Mouse (Mus musculus) spleen, postnatal 4 days (tissue): Measurements from ENCODE around the gene Mtmr12.

ENCODE experiments used
- DNase-seq, 2 experiments: peaks; one replicate each; pipeline ENCODE4 v3.0.0; 2022; ENCODE audit warnings: low spot score in 2 of 2

Gene Mtmr12

DNA sequence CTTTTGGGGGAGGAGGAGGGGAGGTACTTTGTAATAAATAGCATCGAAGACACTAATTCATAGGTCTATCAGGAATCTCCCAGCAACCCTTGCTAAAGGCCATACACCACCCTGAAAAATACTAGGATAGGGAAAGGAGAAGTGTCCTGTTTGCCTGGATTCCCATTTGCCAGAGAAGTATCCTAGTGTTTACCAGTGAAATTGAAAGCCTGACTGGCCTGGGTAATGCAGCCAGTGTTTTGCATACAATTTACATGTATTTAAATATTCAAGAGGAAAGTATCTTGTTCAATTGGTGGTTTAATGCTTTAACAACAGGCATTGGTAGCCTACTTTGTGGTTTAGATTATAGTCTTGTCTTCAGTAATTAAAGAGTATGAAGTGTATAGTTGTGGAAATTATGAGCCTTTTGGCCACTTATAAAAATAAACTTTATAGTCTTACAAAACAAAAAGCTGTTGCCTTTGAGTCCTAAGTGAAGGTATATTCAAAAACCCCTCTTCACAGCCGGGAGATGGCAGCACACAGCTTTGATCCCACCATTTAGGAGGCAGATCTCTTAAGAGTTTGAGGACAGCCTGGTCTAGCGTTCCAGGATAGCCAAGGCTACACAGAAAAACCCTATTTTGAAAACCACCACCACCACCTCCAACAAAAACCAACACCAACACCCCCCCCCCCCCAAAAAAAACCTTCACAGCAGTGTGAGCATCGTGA, 69.4 kb downstream of the Mtmr12 start:
- DNase-seq, result no peak

DNA sequence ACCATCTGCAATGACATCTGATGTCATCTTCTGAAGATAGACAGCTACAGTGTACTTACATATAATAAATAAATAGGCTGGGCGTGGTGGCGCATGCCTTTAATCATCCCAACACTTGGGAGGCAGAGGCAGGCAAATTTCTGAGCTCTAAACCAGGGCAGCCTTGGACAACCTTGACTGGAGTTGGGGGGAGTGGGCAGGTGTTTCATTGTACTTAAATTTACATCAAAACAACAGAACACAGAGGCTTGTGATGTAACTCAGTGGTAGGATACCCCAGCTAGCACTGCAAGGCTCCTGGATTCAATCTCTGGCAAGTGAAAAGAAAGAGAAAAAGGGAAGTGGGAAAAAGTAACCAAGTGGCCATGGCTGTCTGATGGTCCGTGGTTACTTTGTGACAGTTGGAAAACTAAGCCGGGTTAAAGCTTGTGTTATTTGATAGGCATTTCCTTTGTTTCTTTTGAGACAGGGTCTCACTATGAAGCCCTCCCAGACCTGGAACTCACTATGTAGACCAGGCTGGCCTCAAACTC, 70.3 kb downstream of the Mtmr12 start:
- no peak for DNase-seq

DNA sequence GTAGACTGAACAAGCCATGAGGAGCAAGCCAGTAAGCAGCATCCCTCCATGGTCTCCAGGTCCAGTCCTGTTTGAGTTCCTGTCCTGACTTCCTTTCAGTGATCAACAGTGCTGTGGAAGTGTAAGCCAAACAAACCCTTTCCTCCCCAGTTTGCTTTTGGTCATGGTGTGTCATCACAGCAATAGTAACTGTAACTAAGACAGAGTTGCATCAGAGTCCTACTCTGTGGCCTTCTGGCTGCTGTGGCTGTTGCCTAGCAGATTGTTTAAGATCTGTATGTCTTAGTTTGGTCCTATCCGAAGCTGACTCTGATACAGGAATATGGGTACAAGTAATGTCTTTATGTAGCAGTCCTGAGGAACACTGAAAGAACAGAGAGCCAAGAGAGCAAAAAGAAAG, 75.0 kb downstream of the Mtmr12 start:
- DNase-seq, result no peak

DNA sequence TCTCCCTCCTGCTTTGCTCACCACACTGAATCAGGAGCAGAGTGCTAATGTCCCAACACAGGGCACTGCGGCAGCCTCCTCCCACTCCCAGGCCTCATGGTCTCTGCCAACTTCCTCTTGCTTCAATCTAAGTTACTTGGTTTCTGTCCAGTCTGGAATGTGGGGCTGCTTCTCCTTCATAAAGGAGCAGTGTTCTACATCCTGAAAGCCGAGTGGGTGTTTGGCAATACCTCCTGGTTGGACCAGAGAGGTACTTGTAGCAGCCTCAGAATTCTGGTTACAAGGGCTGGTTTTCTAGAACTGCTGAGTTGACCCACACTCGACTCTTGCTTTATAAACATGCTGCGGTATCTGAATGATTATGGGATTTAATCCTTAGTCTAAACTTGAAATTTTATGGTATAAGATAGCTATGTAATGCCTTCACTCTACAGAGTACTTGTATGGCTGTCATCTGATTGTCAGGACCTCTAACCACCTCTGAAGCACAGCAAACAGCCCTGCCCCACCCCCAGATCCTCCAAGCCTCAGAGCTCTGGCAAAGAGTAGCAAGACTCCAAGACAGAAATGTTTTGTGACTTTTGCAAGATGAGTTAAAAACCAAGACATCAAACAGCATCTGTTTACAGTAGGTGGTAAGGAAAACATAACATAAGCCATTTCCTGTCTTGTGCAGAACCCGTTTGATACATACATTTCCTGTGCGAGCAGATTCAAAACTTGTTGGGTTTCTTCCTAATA, 80.1 kb downstream of the Mtmr12 start:
- DNase-seq, result no peak

DNA sequence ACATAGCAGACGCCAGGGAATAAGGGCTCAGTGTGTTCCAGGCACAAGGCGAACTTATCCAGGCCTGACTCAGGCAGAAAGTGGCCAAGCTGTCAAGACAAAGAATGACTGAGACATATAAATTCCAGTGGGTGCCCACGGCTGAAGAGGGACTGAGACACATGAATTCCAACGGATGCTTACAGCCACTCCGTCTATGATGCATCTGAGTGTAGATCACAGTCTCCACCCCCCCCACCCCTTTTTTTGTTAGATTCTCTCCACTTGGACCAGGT, 80.6 kb downstream of the Mtmr12 start:
- DNase-seq, result no peak

DNA sequence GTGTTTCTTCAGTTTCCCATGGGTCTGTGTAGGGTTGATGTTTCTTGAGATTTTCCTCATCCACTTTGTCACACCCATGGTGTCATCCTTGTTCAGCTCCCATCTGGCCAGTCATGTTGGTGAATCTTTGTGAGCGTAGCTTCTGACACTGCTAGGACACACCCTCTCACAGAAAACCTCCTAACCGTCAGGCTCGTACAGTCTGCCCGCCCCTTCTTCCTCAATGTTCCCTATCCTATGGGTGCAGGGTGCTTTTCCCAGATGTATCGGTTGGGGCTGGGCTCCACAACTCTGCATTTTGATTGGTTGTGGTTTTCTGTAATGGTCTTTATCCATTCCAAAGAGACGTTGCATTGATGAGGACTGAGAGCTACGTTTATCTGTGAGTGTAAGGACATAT, 85.5 kb downstream of the Mtmr12 start:
- no peak for DNase-seq

DNA sequence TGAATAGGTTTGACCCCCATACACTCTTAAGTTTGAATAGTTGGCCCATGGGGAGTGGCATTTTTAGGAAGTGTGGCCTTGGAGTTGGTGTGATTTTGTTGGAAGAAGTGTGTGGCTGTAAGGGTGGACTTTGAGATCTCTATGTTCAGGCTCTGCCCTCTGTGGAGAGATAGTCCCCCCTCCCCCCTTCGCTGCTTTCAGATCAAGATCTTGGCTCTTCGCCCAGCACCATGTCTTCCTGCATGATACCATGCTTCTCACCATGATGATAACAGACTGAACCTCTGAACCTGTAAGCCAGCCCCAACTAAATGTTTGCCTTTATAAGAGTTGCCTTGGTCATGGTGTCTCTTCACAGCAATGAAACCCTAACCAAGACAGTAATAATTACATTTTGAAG, 86.9 kb downstream of the Mtmr12 start:
- DNase-seq, result no peak

DNA sequence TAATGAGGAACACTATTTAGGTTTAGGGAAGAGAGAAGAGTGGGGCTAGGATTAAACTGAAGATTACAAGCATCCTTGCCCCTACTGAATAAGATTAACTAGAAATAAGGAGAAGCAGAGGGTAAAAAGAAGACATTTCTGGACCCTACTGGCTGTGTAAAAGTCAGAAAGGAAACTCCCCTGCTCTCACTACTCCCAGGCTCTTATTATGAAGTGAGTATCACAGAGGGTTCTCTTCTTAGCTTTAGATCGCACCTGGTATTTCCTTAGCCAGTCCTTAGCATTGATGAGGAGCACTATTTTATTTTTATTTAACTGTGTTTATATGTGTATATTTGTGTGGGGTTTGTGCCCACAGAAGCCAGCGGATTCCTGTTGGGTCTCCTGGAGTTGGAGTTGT, 91.4 kb downstream of the Mtmr12 start:
- DNase-seq, result no peak

DNA sequence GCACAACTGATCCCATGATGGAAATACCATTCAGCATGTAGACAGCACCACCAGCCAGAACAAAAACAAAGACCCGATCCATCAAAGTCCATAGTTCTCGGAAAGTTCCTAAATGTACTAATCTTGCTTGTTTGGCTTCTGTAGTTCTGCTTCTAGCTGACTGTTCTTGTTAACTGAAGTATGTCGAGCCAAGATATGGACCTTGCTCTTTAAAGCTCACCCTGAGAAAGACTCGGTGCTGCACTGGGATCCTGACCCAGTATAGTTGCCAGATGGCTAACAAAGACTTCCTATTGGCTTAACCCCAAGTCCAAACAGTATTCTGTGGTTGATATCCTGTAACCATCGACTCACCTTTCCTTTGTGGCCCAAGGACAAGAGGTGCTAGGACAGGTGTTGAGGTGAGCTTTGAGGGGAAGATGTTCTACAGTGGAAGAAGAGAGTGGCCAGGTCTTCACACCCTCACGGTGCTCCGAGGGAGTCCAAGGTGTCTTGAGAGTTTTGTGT, 93.5 kb downstream of the Mtmr12 start:
- DNase-seq, result no peak

DNA sequence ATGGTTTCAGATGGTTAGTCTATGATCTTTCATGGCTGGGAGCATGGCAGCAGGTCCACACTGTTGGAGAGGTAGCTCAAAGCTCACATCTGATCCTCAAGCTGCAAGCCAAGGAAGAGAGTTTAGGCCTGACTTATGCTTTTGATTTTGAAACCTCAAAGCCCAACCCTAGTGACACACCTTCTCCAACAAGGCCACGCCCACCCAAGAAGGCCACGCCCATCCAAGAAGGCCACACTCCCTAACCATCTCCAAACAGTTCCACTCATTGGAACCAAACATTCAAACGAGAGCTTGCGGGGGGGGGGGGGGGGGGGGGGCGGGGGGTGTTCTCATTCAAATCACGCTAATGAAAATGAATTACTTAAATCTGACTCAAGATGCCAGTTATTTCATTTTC, 96.9 kb downstream of the Mtmr12 start:
- no peak for DNase-seq

DNA sequence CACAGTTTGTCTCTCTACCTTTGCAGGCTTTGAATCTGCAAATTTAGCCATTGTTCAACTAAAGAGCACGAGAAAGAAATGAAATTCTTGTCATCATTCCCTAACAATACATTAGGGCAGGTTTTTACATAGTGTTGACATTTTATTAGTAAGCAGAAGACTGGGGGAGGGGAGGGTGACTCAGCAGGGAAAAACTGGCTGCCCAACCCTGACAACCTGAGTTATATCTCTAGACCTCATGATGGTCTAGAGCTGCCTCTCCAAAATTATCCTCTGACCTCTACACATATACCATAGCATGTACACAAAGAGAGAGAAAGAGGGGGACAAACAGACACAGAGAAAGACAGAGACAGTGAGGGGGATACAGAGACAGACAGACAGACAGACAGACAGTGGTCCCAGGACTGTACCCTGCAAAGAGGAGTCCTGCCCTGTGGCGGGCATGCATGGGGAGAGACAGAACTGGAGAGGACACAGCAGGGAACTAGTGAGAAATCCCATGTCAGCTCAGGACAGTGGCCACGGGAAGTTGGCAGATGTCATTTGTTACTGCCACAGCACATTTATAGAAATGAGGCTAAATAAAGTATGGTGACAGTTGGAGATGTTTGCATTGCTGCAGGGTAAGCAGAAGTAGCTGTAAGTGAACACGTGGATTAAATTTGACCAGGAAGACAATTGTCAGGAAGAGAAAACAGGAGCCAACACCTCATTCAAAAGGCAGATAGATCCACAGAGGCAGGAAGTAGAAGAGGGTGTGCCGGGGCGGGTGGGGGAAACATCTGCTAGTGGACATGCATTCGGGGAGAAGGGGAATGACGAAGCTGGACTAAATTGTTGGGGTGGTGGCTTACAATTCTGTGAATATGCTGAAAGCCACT, 101.6 kb downstream of the Mtmr12 start:
- DNase-seq, result no peak

DNA sequence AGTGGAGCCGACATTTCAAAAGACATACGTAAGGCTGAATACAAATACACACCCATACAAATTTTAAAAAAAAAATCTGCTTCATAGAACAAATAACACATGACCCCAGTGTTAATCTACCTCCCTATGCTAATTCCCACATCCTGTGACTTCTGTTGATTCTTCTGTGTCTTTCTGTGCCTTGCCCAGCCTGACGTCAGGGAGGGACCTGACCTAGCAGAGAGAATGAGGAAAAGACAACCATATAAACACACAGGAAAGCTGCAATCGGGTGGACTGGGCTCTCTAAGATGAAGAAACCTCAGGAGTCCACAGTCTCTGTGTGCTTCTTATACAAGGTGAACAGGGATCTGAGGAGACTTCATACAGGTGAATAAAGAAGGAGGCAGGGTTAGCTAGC, 102.3 kb downstream of the Mtmr12 start:
- no peak for DNase-seq

DNA sequence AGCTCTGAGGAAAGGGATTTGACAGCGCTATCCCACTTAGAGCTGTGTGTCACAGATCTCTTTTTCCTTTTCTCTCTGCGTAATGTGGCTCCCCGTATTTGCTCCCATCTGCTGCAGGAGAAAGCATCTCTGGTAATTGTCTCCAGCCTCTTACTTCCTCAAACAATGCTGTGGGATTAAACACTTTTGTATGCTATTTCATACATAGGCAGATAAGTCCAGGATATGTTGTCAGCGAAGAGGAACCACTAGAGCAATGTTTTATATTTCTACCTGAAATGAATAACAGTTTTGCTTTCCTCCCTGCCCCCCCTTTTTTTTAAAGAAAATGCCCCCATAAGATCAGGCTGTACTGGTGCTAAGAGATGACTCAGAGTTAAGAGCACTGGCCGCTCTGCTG, 103.7 kb downstream of the Mtmr12 start:
- DNase-seq, result no peak

DNA sequence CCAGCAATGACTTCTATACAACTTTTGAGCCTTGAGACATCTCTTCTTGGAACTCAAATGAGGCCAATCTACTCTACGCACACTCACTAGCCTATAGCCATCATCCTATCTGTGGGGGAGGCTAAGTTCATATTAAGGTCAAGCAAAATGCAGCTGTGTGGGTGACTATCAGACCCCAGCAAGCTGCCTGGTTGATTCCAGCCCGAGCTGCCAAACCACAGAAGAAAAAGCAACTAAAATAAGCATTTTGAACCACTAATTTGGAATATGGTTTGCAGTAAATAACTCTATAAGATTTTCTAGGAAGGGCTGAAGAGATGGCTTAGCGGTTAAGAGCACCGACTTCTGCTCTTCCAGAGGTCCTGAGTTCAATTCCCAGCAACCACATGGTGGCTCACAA, 105.8 kb downstream of the Mtmr12 start:
- no peak for DNase-seq

DNA sequence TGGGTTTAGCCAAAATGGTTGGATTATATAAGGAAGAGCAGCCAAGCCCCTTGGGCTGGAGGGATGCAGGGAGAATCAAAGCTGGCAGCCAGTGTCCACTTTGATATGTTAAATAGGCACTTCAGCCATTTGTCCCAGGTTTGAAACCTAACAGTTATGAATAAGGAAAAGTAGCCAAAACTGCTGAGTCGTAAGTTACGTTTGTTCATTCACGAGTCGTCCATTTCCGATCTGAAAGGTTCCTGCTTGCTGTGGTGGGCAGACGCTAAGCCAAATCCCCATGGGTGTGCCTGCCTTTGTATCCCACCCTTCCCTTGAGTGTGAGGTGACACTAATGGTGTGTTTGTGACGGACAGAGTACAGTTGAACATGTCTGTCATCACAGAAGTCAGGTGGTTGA, 106.6 kb downstream of the Mtmr12 start:
- DNase-seq, result no peak

DNA sequence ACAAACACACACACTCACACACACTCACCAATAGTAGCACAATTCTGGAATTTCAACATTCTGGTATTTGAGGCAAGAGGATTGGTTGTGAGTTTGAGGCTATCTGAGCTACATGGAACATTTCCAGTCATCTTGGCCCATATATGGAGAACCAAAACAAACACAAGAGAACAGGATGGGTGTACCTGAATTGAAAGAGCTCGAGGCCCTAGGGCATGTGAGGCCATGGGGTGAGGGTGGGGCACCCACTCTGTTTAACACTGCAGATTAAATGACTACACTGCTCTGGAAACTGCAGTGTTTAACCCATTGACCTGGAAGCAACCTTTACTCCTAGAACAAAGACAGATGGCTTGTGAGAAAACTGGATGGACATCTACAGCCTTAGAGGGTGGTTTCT, 108.4 kb downstream of the Mtmr12 start:
- DNase-seq, result no peak

DNA sequence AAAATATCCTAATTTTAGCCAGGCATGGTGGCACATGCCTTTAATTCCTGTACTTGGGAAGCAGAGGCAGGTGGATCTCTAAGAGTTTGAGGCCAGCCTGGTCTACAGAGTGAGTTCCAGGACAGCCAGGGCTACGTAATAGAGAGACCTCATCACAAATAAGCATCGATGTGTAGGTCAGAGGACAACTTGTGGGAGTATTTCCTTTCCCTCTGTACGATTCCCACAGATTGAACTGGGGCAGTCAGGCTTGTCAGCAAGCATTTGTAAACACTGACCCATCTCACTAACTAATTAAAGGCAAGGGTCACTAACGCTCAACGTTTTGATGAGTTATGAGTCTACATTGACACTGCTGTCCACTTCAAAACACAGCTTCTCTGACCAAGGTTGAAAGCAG, 109.8 kb downstream of the Mtmr12 start:
- DNase-seq, result no peak

DNA sequence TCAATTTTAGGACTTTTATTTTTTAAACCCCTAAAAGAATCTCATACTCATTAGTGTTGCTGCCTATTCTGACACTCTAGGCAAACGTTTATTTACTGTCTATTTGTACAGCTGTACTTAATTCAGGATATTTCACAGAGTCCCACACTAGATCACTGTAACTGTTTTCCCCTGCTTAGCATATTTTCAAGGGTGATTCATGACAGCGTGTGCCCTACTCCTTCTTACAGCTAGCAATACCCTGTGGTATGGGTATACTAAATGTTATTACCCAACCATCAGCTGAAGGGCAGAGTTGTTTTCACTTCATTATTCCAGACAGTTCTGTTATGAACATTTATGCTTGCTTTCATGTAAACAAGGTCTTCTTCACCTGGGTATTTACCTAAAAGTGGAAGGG, 111.2 kb downstream of the Mtmr12 start:
- DNase-seq, result no peak

DNA sequence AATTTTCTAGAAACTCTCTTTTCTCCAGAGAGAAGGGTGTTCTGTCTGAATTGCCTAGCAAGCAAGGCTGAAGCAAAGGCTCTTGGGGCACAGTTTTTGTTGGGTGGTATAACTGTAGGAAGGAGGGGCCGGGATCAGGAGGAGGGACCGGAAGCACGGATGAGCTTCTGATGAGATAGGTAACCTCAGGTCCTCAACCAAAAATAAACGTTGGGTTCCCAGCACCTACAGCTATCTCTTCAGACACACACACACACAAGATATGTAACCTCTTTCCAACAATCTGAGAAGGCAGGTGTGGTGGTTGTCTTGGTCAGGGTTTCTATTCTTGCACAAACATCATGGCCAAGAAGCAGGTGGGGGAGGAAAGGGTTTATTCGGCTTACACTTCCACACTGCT, 112.5 kb downstream of the Mtmr12 start:
- DNase-seq, result no peak

DNA sequence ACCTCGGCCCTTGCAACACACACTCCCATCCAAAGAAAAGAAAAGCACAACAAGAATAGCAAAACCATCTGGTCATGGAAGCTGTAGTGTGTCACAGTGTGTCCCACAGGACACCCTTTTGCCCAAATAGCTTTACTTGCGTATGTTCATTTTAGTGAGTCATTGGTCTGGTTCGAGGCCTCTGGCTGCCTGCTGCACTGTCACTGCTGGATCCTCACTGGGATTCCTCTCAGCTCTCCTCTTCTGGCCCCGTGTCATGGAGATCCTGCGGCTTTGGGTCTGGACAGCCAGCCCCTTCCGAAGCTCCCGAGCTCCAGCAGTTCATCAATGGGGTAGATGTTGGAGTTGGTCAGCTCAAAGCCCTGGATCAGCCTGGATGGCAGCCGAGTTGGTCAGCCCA, 113.6 kb downstream of the Mtmr12 start:
- DNase-seq, result no peak

DNA sequence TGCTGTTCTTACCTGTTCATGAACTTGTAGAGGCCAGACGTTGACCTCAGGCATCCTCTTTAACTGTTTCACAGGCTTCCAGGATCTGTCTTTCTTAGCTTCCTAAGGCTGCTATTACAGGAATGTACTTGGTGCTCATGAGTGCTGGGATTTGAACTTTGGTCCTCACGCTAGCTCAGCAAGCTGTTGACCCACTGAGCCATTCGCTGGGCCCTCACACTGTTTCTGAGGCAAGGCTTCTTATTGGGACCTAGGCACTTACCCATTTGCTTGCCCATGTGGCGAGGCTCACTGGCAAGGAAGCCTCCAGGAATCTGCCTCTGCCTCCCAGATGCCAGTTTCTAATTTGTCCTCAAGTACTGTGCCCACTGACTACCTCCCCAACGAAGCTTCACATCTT, 115.1 kb downstream of the Mtmr12 start:
- no peak for DNase-seq

DNA sequence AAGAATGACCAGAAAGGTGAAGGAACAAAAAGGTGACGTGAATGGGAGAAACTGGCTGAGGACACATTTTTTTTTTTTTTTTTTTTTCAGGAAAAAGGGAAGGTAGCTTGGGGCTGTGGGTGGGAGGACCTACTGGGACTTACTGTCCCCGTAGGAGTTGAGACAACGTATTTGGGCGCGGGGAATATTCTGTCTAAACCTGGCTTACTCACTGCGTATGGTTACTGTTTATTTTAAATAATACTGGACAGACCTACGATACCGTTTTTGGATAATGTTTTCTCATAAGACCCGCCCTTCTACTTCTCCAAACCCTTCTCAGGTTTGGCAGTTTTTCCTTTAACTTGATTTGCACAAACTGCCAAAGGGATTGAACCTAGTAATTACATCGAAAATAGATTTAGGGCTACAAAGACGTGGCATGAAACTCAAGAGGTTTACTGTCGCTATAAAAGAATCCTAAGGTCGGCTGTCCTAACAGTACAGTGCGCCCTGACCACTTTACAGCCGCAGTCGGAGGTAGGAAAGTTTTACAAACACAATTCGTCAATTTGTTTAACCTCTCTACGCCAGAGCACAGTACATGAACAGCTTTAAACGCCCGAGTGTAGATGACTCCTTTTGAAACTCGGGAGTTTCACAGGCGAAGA, 115.7 kb downstream of the Mtmr12 start:
- no peak for DNase-seq
